In genomic region chr10:60256088-60256487, GRCm38 (mm10) we compare ENCODE assay signal across 10 mouse cellular contexts.
"Had no signal": no experiment of that assay in that cellular context is flagged by ENCODE, and none has a peak within 500 bp of the region (broad histone marks: within the 10 kb centered on the region; RNA-seq: fewer than 3 reads in every experiment).

No protein-coding gene starts in this region.

- ATAC-seq: midbrain, embryonic 13.5 days had no signal

- H3K27me3 ChIP-seq: midbrain, embryonic 13.5 days; neural tube, embryonic 15.5 days had no signal

- H3K27ac ChIP-seq: left cerebral cortex, adult 2 months; limb, embryonic 10.5 days; midbrain, embryonic 13.5 days; neural tube, embryonic 15.5 days had no signal

- H3K4me3 ChIP-seq: left cerebral cortex, adult 2 months; limb, embryonic 10.5 days; midbrain, embryonic 13.5 days; myocyte; neural tube, embryonic 15.5 days had no signal

- H3K4me1 ChIP-seq: limb, embryonic 10.5 days; midbrain, embryonic 13.5 days; neural tube, embryonic 15.5 days had no signal

- H3K9ac ChIP-seq: midbrain, embryonic 13.5 days; neural tube, embryonic 15.5 days had no signal

- H3K9me3 ChIP-seq: limb, embryonic 10.5 days; midbrain, embryonic 13.5 days; neural tube, embryonic 15.5 days had no signal

- DNase-seq: kidney, adult 2 months; kidney, postnatal 25 days; right cerebral cortex, adult 18-20 months; spleen, adult 18-20 months; thymus, postnatal 14 days had no signal

- H3K36me3 ChIP-seq: limb, embryonic 10.5 days; midbrain, embryonic 13.5 days; neural tube, embryonic 15.5 days had no signal

- H3K4me2 ChIP-seq: midbrain, embryonic 13.5 days; neural tube, embryonic 15.5 days had no signal
